Mouse (Mus musculus) heart, embryonic 10.5 days (tissue): ENCODE results near the gene Nos3. TPM values are rescaled to one million over a fixed set of nuclear protein-coding genes. Genes with fewer than 3 reads are reported as not detected.

Source experiments
- DNase-seq: peaks from one replicate; pipeline ENCODE4 v3.0.0-alpha.2; 2017; ENCODE audit warnings: low spot score
- H3K27ac ChIP-seq: fragments of 300-500 bp; sonication (generic); 2 replicates; pipeline ENCODE4 v1.5.1; 2016; ENCODE audit warnings: mild to moderate bottlenecking
- H3K27me3 ChIP-seq: fragments of 300-500 bp; sonication (generic); 2 replicates; pipeline ENCODE4 v1.6.1; 2016; ENCODE audit warnings: mild to moderate bottlenecking; ENCODE audit not compliant: poor library complexity, insufficient read depth, severe bottlenecking
- H3K36me3 ChIP-seq: fragments of 300-500 bp; sonication (generic); 2 replicates; pipeline ENCODE4 v1.6.1; 2016; ENCODE audit warnings: mild to moderate bottlenecking, moderate library complexity
- H3K4me1 ChIP-seq: fragments of 300-500 bp; sonication (generic); 2 replicates; pipeline ENCODE4 v1.6.1; 2016; ENCODE audit warnings: mild to moderate bottlenecking
- H3K4me3 ChIP-seq: fragments of 300-500 bp; sonication (generic); 2 replicates; pipeline ENCODE4 v1.5.1; 2016; ENCODE audit warnings: mild to moderate bottlenecking, moderate library complexity
- H3K9me3 ChIP-seq: fragments of 300-500 bp; sonication (generic); 2 replicates; pipeline ENCODE4 v1.6.1; 2016; ENCODE audit warnings: mild to moderate bottlenecking, moderate library complexity
- WGBS: fragments of 180-500 bp; shearing (Covaris S2); methylation state at CpG from one replicate; pipeline ENCODE4 v1.1.7; 2016; 5-methylcytosine and 5-hydroxymethylcytosine counted together
- polyA plus RNA-seq: library from polyadenylated mRNA; unstranded; fragments of >200 nt; fragmentation: Nextera tagmentation; extraction: Ambion mirVana; gene quantifications from 2 replicates; pipeline ENCODE4 v1.2.1, GENCODE M21; 2016

Nos3 gene
- 23.2 and 40.8 TPM in 2 replicates for polyA plus RNA-seq

- 40% methylated on average over 12 of the region's 12 CpGs for WGBS
- no peaks in the 10 kb centered on the region for H3K9me3 ChIP-seq
- H3K27ac ChIP-seq = peak within 1 kb of the TSS; percentile 81
- peak within 1 kb of the TSS; percentile 50 for H3K4me3 ChIP-seq
- DNase-seq = no peak
- H3K27me3 ChIP-seq = no peaks in the 10 kb centered on the region; the same call in 1 of the 2 replicates
- H3K4me1 ChIP-seq = peaks cover 49% of the 10 kb centered on the region
- peaks cover 3% of the 10 kb centered on the region; the same call in 1 of the 2 replicates for H3K36me3 ChIP-seq
These were observed at the start of gene Nos3 for GRCm38 (mm10) chr5:24364508-24364907. TSS of gene Nos3 (plus strand) at chr5:24364810.

GRCm38 (mm10) chr5:24319776-24320466 lies 44.7 kb upstream of the Nos3 start:
- no peaks in the 10 kb centered on the region for H3K9me3 ChIP-seq
- no peak for DNase-seq
- peaks cover 16% of the 10 kb centered on the region for H3K27me3 ChIP-seq
- H3K36me3 ChIP-seq = peaks cover 68% of the 10 kb centered on the region
- H3K4me1 ChIP-seq = peaks cover 49% of the 10 kb centered on the region
- peak overlapping the region; percentile 76 for H3K27ac ChIP-seq
- H3K4me3 ChIP-seq = peak overlapping the region; percentile 29; the same call in 1 of the 2 replicates
- 20% methylated on average over 13 of the region's 13 CpGs for WGBS

DNA sequence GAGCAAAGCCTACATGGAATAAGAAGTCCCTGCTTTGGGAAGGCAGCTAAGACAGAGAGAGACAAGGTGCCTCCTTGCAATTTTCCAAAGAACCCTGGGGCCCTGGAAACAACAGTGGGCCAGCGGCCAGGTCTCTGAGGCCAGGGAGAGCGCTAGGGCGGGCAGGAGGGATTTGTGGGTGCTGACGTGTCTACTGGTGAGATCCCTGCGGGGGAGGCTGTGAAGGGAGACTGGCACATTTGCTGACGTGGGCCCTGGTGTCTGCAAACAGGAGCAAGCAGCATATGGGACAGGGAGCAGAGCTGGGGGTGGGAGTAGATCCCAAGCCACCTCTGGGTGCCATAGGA lies 44.2 kb upstream of the Nos3 start:
- H3K27me3 ChIP-seq = peaks cover 21% of the 10 kb centered on the region

DNA sequence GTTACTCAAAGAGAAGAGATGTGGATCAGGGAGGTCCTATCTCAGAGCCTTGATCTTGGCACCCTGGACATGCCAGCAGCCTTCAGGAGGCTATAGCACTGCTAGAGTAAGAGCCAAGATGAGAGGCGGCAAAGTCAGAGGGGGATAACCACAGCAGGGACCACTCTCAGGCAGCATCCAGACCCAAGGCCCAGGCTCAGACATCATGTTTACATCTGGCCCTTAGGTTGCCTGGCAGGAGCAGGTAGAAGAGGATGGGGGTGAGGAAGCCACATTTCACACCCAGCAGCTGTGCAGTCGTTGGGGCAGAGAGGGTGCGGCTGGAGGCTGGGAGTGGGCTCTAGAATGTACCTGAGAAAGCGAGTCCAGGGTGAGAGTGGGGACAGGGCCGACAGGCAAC lies 43.7 kb upstream of the Nos3 start:
- peak overlapping the region; percentile 76 for H3K27ac ChIP-seq
- H3K27me3 ChIP-seq = peaks cover 23% of the 10 kb centered on the region
- no peak overlapping the region for H3K4me3 ChIP-seq
- 44% methylated on average over 5 of the region's 5 CpGs for WGBS
- peaks cover 78% of the 10 kb centered on the region for H3K36me3 ChIP-seq
- H3K9me3 ChIP-seq = no peaks in the 10 kb centered on the region
- peaks cover 58% of the 10 kb centered on the region for H3K4me1 ChIP-seq
- no peak for DNase-seq

More for the DNA sequence above, 44.2 kb upstream of the Nos3 start:
- DNase-seq = no peak
- 32% methylated on average over 6 of the region's 6 CpGs for WGBS
- peaks cover 54% of the 10 kb centered on the region for H3K4me1 ChIP-seq
- H3K27ac ChIP-seq = peak overlapping the region; percentile 76
- H3K36me3 ChIP-seq = peaks cover 74% of the 10 kb centered on the region
- no peaks in the 10 kb centered on the region for H3K9me3 ChIP-seq
- H3K4me3 ChIP-seq = no peak overlapping the region

DNA sequence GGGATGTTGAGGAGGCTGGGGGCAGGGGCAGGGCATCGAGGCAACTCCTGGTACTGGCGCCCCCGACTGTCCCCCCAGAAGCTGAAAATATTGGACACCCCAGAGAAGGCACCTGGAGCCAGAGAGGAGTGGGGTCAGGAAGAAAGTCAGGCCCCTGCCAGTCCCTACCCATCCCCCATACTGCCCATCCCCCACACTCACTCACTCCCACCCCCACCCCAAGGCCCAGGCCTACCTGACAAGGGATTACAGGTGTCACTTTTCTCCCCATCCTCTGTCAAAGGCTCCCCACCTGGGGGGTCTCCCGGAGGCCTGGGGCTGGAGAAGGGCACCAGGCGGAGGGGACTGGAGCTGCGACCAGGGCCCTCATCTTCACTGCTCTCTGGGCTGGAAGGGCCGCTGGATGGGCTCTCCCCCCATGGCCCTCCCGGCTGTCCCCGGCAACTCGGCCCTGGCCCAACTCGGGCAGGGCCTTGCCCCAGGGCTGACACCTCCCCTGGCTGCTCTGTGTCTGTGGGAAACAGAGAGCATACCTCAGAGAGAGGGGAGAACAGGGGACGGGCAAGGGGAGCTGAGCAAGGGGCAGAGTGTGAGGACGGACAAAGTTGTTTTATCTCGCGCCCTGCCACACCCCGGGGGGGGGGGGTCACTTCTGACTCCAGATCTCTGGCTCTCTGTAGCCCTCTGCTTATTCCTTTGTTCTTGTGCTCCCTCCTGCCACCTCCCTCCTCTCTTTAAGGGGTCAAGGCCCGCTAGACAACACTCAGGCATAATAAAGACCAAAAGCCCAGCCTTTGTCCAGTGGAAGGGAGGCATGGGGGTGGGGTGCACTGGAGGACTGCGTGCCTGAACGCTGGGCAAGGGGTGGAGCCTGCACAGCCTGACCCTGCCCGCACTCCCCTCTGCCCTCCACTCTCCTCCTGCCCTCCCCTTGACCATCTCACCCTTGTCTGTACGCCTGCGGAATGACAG lies 42.6 kb upstream of the Nos3 start:
- no peak for DNase-seq
- peak overlapping the region; percentile 32 for H3K4me3 ChIP-seq
- H3K36me3 ChIP-seq = peaks cover 86% of the 10 kb centered on the region
- H3K27me3 ChIP-seq = peaks cover 31% of the 10 kb centered on the region
- H3K4me1 ChIP-seq = peaks cover 67% of the 10 kb centered on the region
- WGBS = 8% methylated on average over 22 of the region's 22 CpGs
- H3K9me3 ChIP-seq = no peaks in the 10 kb centered on the region
- peak overlapping the region; percentile 83 for H3K27ac ChIP-seq

- WGBS = 31% methylated on average over 14 of the region's 14 CpGs
- Histone ChIP-seq H3K4me3 (no peak overlapping the region), H3K27me3 (peaks cover 31% of the 10 kb centered on the region)
These were observed 39.4 kb upstream of the Nos3 start for GRCm38 (mm10) chr5:24325251-24325650.

GRCm38 (mm10) chr5:24326166-24326841 lies 38.3 kb upstream of the Nos3 start:
- peak; percentile 76 for DNase-seq
- H3K36me3 ChIP-seq = peaks cover 82% of the 10 kb centered on the region
- H3K9me3 ChIP-seq = no peaks in the 10 kb centered on the region
- H3K27ac ChIP-seq = 0 out of 2 replicates have a peak overlapping the region, but pooled peaks have one; percentile 49
- H3K27me3 ChIP-seq = peaks cover 31% of the 10 kb centered on the region
- peaks cover 92% of the 10 kb centered on the region for H3K4me1 ChIP-seq
- no peak overlapping the region for H3K4me3 ChIP-seq
- 76% methylated on average over 15 of the region's 15 CpGs for WGBS

More at GRCm38 (mm10) chr5:24325251-24325650, 39.4 kb upstream of the Nos3 start:
- Histone ChIP-seq H3K9me3 (no peaks in the 10 kb centered on the region), H3K36me3 (peaks cover 83% of the 10 kb centered on the region), H3K4me1 (peaks cover 92% of the 10 kb centered on the region), H3K27ac (0 out of 2 replicates have a peak overlapping the region, but pooled peaks have one; percentile 37)
- no peak for DNase-seq

DNA sequence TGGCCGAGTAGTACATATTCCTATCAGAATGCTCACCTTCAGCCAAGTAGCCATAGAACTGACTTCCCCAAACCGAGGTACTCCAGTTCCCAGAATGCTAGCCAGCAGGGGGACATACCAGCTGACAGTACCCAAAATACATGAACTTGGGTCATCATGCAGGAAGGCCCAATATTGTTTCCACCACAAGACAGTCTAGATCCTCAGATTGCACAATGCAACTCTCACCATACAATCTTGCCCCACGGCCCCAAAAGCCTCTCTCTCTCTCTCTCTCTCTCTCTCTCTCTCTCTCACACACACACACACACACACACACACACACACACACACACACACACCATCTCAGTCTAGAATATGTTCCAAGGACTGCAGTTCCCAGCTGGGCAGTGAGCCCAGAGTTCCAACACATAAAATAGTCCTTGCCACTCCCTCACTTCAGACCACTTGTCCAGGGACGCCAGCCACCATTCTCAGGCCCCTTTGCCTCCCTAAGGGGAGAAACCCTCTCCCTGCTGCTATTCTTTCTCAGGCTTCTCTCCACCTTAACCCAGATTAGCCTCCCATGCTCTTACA lies 37.7 kb upstream of the Nos3 start:
- Histone ChIP-seq H3K27me3 (peaks cover 31% of the 10 kb centered on the region), H3K36me3 (peaks cover 82% of the 10 kb centered on the region), H3K27ac (peak overlapping the region; percentile 49), H3K4me3 (no peak overlapping the region), H3K4me1 (peaks cover 92% of the 10 kb centered on the region), H3K9me3 (no peaks in the 10 kb centered on the region)
- WGBS = 68% methylated on average over 4 of the region's 4 CpGs
- DNase-seq = no peak

- 82% methylated on average over 6 of the region's 6 CpGs for WGBS
- H3K27me3 ChIP-seq = peaks cover 26% of the 10 kb centered on the region
These were observed 35.8 kb upstream of the Nos3 start for GRCm38 (mm10) chr5:24328813-24329211.

GRCm38 (mm10) chr5:24329212-24329964 lies 35.2 kb upstream of the Nos3 start:
- Histone ChIP-seq H3K27ac (peak overlapping the region; percentile 90), H3K4me1 (peaks cover 90% of the 10 kb centered on the region), H3K4me3 (peak overlapping the region; percentile 51), H3K9me3 (no peaks in the 10 kb centered on the region), H3K36me3 (peaks cover 73% of the 10 kb centered on the region), H3K27me3 (peaks cover 20% of the 10 kb centered on the region)
- 6% methylated on average over 26 of the region's 27 CpGs for WGBS
- peak; percentile 91 for DNase-seq

More at GRCm38 (mm10) chr5:24328813-24329211, 35.8 kb upstream of the Nos3 start:
- no peak for DNase-seq
- peak overlapping the region; percentile 51 for H3K4me3 ChIP-seq
- no peaks in the 10 kb centered on the region for H3K9me3 ChIP-seq
- peak overlapping the region; percentile 90 for H3K27ac ChIP-seq
- H3K36me3 ChIP-seq = peaks cover 79% of the 10 kb centered on the region
- peaks cover 88% of the 10 kb centered on the region for H3K4me1 ChIP-seq

DNA sequence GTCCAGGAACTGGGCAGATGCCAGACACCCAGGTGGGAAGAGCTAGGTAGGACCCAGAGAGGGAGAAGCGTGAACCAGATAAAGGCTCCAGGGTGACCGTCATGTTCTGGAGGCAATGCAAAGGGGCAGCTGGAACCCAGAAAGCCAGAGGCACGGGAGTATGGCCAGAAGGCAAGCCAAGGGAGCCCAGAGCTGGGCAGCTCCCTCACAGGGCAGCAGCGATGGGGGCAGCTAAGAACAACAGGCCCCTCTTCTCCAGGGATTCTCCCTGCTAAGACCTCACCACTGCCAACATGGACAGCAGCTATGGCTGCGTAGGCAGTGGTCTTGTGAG lies 34.7 kb upstream of the Nos3 start:
- H3K36me3 ChIP-seq = peaks cover 67% of the 10 kb centered on the region
- H3K4me1 ChIP-seq = peaks cover 92% of the 10 kb centered on the region
- no peaks in the 10 kb centered on the region for H3K9me3 ChIP-seq
- H3K27me3 ChIP-seq = peaks cover 14% of the 10 kb centered on the region
- WGBS = 33% methylated on average over 5 of the region's 5 CpGs
- no peak for DNase-seq
- H3K27ac ChIP-seq = peak overlapping the region; percentile 90
- H3K4me3 ChIP-seq = peak overlapping the region; percentile 51

GRCm38 (mm10) chr5:24332401-24332800 lies 32.2 kb upstream of the Nos3 start:
- H3K27me3 ChIP-seq = no peaks in the 10 kb centered on the region
- no peaks in the 10 kb centered on the region for H3K9me3 ChIP-seq
- peaks cover 94% of the 10 kb centered on the region for H3K4me1 ChIP-seq
- H3K27ac ChIP-seq = no peak overlapping the region
- no peak for DNase-seq
- H3K4me3 ChIP-seq = no peak overlapping the region
- WGBS = 81% methylated on average over 4 of the region's 4 CpGs
- H3K36me3 ChIP-seq = peaks cover 49% of the 10 kb centered on the region
